Mouse (Mus musculus) left cerebral cortex, adult 2 months (tissue): ENCODE data around the gene Samd1. TPM values are rescaled to one million over a fixed set of nuclear protein-coding genes. Genes with fewer than 3 reads are reported as not detected.

Source experiments
- DNase-seq, 2 experiments: peaks; one replicate each; pipeline ENCODE4 v3.0.0; 2021 to 2022; ENCODE audit warnings: low spot score in 2 of 2, mixed read lengths in 1 of 2; ENCODE audit errors: extremely low spot score in 1 of 2
- H3K27ac ChIP-seq: fragments of 200-600 bp; 2 replicates; pipeline ENCODE4 v1.8.1; 2022
- H3K4me3 ChIP-seq: fragments of 200-600 bp; 2 replicates; pipeline ENCODE4 v1.8.1; 2022
- CTCF ChIP-seq: fragments of 200-600 bp; IDR thresholded peaks from 2 replicates; pipeline ENCODE4 v1.8.1; 2022; ENCODE audit warnings: antibody characterized with exemption, mild to moderate bottlenecking, moderate library complexity
- intact Hi-C: fragments of 180-260 bp; cut with DNase I; formaldehyde crosslinking; loops from one replicate; pipeline ENCODE4 v1.15.1; 2025
- long read RNA-seq, 2 experiments: library from polyadenylated mRNA; stranded (forward); transcript quantifications; one replicate each; pipeline ENCODE4 v2.0.0; 2021; ENCODE audit warnings: borderline mapping rate in 2 of 2
- total RNA-seq, 2 experiments: library from RNA; stranded (reverse); gene quantifications; 2 replicates each; pipeline ENCODE4 v1.2.3; 2021

Gene Samd1
- total RNA-seq, result 10 to 100 TPM; 39.3 to 43.7 TPM
- long read RNA-seq, experiment 1, transcript Samd1-201 (5 exons, 2,071 nt), result major isoform, 5 of 7 reads
- long read RNA-seq, experiment 1, partial matches to known transcripts, result 1 of 7 reads
- long read RNA-seq, experiment 1, other reads (novel, unspliced or antisense), result 0 of 7 reads
- long read RNA-seq, experiment 2, transcript Samd1-201 (5 exons, 2,071 nt), result major isoform, 12 of 13 reads
- long read RNA-seq, experiment 2, partial matches to known transcripts, result 1 of 13 reads
- long read RNA-seq, experiment 2, other reads (novel, unspliced or antisense), result 0 of 13 reads

GRCm38 (mm10) chr8:83997511-83998141, at the start of gene Samd1:
Samd1 (plus strand) TSS chr8:83997672.
- TF ChIP-seq CTCF, result no peak
- intact Hi-C loops, result loop anchor here (2.0 kb wide), 2 partner anchors 43 to 99 kb away; partner anchors contain the start of genes Asf1b and Gm10644
- Histone ChIP-seq H3K27ac (peak within 1 kb of the TSS; percentile 86), H3K4me3 (peak within 1 kb of the TSS; percentile 70)
- peak in 1 of 2 experiments; percentile 64 for DNase-seq

- TF ChIP-seq CTCF, result no peak
- DNase-seq, result no peak
- peak overlapping the region; percentile 60; the same call in 1 of the 2 replicates for H3K27ac ChIP-seq
- peak overlapping the region; percentile 49 for H3K4me3 ChIP-seq
- intact Hi-C loops, result loop anchor here (1.0 to 5.0 kb wide), 6 partner anchors 18 to 302 kb away; partner anchors contain the start of genes Gipc1, Prkaca and Samd1
Observed at GRCm38 (mm10) chr8:83954749-83955105, 42.7 kb upstream of the Samd1 start.

- peak; percentile 93 to 98 for DNase-seq
- Histone ChIP-seq H3K27ac (peak within 1 kb of the TSS; percentile 60; the same call in 1 of the 2 replicates), H3K4me3 (peak within 1 kb of the TSS; percentile 55)
- intact Hi-C loops, result loop anchor here (1.0 to 5.0 kb wide), 6 partner anchors 17 to 303 kb away; partner anchors contain the start of genes Gipc1, Prkaca and Samd1
- peak; percentile 85 for TF ChIP-seq CTCF
Observed at GRCm38 (mm10) chr8:83955106-83955957, 42.1 kb upstream of the Samd1 start, which contains the start of the genes Gm10644 and Asf1b. Gm10644 (minus strand) TSS chr8:83955205. Asf1b (plus strand) TSS chr8:83955507.

- intact Hi-C loops, result loop anchor here (1.0 to 5.0 kb wide), 6 partner anchors 16 to 304 kb away; partner anchors contain the start of genes Gipc1, Prkaca and Samd1
Observed at GRCm38 (mm10) chr8:83955958-83956218, 41.6 kb upstream of the Samd1 start.

GRCm38 (mm10) chr8:83956789-83957188, 40.7 kb upstream of the Samd1 start:
- H3K27ac ChIP-seq, result no peak overlapping the region
- intact Hi-C loops, result loop anchor here (5.0 kb wide), 1 partner anchor 304 kb away; the partner anchor contains the start of gene Gipc1
- DNase-seq, result no peak
- peak; percentile 24 for TF ChIP-seq CTCF
- H3K4me3 ChIP-seq, result no peak overlapping the region

More at GRCm38 (mm10) chr8:83955958-83956218, 41.6 kb upstream of the Samd1 start:
- DNase-seq, result no peak
- H3K27ac ChIP-seq, result no peak overlapping the region
- no peak for TF ChIP-seq CTCF
- H3K4me3 ChIP-seq, result peak overlapping the region; percentile 55

- H3K27ac ChIP-seq, result no peak overlapping the region
- intact Hi-C loops, result no loop called here
- no peak overlapping the region for H3K4me3 ChIP-seq
- no peak for TF ChIP-seq CTCF
- no peak for DNase-seq
Observed at GRCm38 (mm10) chr8:83964015-83964765, 33.3 kb upstream of the Samd1 start.

GRCm38 (mm10) chr8:83967701-83968100, 29.8 kb upstream of the Samd1 start:
- no peak overlapping the region for H3K27ac ChIP-seq
- no peak overlapping the region for H3K4me3 ChIP-seq
- no peak for TF ChIP-seq CTCF
- intact Hi-C loops, result loop anchor here (5.0 kb wide), 1 partner anchor 230 kb away; no protein-coding TSS in a partner anchor
- DNase-seq, result no peak

GRCm38 (mm10) chr8:83971121-83971520, 26.4 kb upstream of the Samd1 start:
- Histone ChIP-seq H3K4me3 (no peak overlapping the region), H3K27ac (no peak overlapping the region)
- intact Hi-C loops, result no loop called here
- TF ChIP-seq CTCF, result no peak
- no peak for DNase-seq

- TF ChIP-seq CTCF, result no peak
- intact Hi-C loops, result loop anchor here (1.0 kb wide), 1 partner anchor 16 kb away; the partner anchor contains the start of genes Asf1b and Gm10644
- H3K27ac ChIP-seq, result no peak overlapping the region
- DNase-seq, result no peak
- peak overlapping the region; percentile 64 for H3K4me3 ChIP-seq
Observed at GRCm38 (mm10) chr8:83971661-83972060, 25.8 kb upstream of the Samd1 start.

- no peak for TF ChIP-seq CTCF
- peak; percentile 98 to 99 for DNase-seq
- Histone ChIP-seq H3K27ac (peak within 1 kb of the TSS; percentile 88), H3K4me3 (peak within 1 kb of the TSS; percentile 64)
- intact Hi-C loops, result loop anchor here (1.0 kb wide), 1 partner anchor 17 kb away; the partner anchor contains the start of genes Asf1b and Gm10644
Observed at GRCm38 (mm10) chr8:83972150-83973120, 25.0 kb upstream of the Samd1 start, which contains the start of gene Prkaca. Prkaca (plus strand) TSS chr8:83972993.
